Mouse (Mus musculus) layer of hippocampus, postnatal 36 days (tissue): ENCODE results near the gene Pmepa1. TPM values are rescaled to one million over a fixed set of nuclear protein-coding genes. Genes with fewer than 3 reads are reported as not detected.

Experiments used
- DNase-seq, 2 experiments: peaks; one replicate each; pipeline ENCODE4 v3.0.0; 2022
- total RNA-seq, 2 experiments: library from RNA; stranded (reverse); gene quantifications; 2 replicates each; pipeline ENCODE4 v1.2.3; 2021

Gene Pmepa1
- total RNA-seq = 10 to 100 TPM; 20.3 to 23.2 TPM

- DNase-seq = peak; percentile 88 to 90
Measured at GRCm38 (mm10) chr2:173276409-173276808, at the start of gene Pmepa1. TSS of gene Pmepa1 (minus strand) at chr2:173276533.

GRCm38 (mm10) chr2:173321754-173322153 lies 45.4 kb upstream of the Pmepa1 start:
- DNase-seq = no peak

- DNase-seq = no peak
Measured at GRCm38 (mm10) chr2:173321194-173321593, 44.9 kb upstream of the Pmepa1 start.

GRCm38 (mm10) chr2:173314291-173314690 lies 38.0 kb upstream of the Pmepa1 start:
- no peak for DNase-seq

- DNase-seq = no peak
Measured at GRCm38 (mm10) chr2:173308486-173308885, 32.2 kb upstream of the Pmepa1 start.

GRCm38 (mm10) chr2:173307984-173308383 lies 31.7 kb upstream of the Pmepa1 start:
- DNase-seq = no peak

GRCm38 (mm10) chr2:173307561-173307960 lies 31.2 kb upstream of the Pmepa1 start:
- DNase-seq = peak; percentile 36 to 39

GRCm38 (mm10) chr2:173306734-173307525 lies 30.6 kb upstream of the Pmepa1 start:
- peak; percentile 82 to 84 for DNase-seq

- no peak for DNase-seq
Measured at GRCm38 (mm10) chr2:173305011-173305410, 28.7 kb upstream of the Pmepa1 start.

- DNase-seq = no peak
Measured at GRCm38 (mm10) chr2:173300663-173301630, 24.6 kb upstream of the Pmepa1 start.

GRCm38 (mm10) chr2:173296408-173296807 lies 20.1 kb upstream of the Pmepa1 start:
- DNase-seq = no peak

- DNase-seq = peak; percentile 20 to 34
Measured at GRCm38 (mm10) chr2:173293042-173293441, 16.7 kb upstream of the Pmepa1 start.

GRCm38 (mm10) chr2:173292551-173292950 lies 16.2 kb upstream of the Pmepa1 start:
- DNase-seq = no peak

- no peak for DNase-seq
Measured at GRCm38 (mm10) chr2:173290981-173291380, 14.6 kb upstream of the Pmepa1 start.

- no peak for DNase-seq
Measured at GRCm38 (mm10) chr2:173289928-173290327, 13.6 kb upstream of the Pmepa1 start.

GRCm38 (mm10) chr2:173285816-173286538 lies 9.6 kb upstream of the Pmepa1 start:
- DNase-seq = no peak

GRCm38 (mm10) chr2:173284771-173285170 lies 8.4 kb upstream of the Pmepa1 start:
- no peak for DNase-seq

GRCm38 (mm10) chr2:173282191-173282590 lies 5.9 kb upstream of the Pmepa1 start:
- DNase-seq = no peak

GRCm38 (mm10) chr2:173281021-173281937 lies 4.9 kb upstream of the Pmepa1 start:
- no peak for DNase-seq

GRCm38 (mm10) chr2:173278846-173279580 lies 2.7 kb upstream of the Pmepa1 start:
- DNase-seq = no peak

- no peak for DNase-seq
Measured at GRCm38 (mm10) chr2:173276859-173277258, 526 bp upstream of the Pmepa1 start.
